Mouse (Mus musculus): ENCODE measurements at regions not wholly inside any gene's neighbourhood (a gene's known extent, or its start where the extent isn't known, plus 50 kb on each side); places are given as distances from the start of the nearest gene placed in this dataset.

DNA sequence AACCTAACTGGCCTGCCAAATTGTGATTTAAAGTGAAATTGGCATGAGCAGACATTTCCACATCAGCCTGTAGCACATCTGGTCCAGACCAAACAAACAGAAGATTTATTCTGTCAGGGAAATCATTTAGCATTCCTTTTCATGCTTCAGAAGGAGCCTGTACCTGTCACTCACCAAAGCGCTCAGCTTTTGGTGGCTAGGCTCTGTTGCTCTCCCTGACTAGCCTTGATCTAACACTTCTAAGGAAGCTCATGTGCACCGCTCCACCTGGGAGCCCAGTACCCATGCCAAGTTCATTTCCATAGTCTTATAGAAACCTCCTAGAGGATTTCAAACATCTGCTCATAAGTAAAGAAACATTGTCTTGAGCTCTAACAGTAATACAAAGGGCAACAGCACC, 253.8 kb upstream of the Tfap2d start:
- DNase-seq (ENCODE audit: low spot score in 2 of 2): no peak

DNA sequence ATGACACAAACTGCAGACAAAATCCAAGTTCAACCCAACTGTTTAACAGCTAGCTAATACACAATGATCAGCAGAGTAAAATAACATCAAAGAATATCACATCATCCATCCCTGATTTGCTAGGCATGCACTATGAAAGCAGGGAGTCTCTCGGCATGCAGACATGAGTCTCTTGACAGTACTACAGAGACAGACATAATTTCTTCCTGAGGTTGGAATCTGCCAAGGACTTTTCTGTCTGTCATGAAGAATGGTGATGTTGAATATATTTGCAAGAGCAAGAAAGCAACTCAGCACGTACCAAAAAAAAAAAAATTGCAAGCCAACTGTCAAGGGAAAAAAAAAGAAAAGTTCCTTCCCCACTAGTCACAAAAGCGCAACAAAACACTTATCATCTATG, 245.4 kb upstream of the Tfap2d start:
- DNase-seq (ENCODE audit: low spot score in 2 of 2): no peak

DNA sequence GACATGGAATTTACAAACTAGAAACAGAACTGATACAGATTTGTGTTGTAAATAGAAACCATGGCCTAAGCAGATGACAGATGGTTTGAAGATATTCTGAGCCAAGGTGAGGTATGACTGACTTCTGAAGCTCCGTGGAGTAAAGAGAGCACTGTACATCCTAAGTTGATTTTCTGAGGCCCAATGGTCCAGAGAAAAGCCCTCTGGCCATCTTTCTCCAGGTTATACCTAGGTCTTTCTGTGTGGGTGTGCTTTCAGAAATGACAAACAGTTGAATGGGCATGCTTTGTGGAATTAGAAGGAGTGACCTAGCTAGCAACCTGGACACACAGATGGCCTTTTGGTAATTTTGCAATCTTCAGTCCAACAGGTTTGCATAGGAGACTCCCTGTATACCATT, 199.6 kb upstream of the Tfap2d start:
- no peak for DNase-seq (ENCODE audit: low spot score in 2 of 2)

DNA sequence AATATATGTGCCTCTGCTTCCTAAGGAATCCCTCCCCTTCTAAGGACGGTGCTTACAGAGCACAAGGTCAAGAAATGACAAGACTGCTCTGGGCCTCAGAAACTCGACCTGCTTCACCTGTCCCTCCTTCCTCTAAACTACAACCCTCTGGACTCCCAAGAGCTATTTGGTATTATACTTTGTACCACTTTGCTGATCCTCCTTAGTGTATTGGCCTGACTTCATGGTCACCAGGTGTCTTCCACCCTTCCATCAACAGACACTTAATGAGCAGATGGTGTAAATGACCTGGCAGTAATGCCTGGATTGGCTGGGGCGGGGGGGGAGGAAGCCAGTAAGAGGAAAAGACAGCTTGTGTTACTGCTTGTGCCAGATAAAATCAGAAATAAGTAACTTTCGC, 199.1 kb upstream of the Tfap2d start:
- DNase-seq (ENCODE audit: low spot score in 2 of 2): no peak

- no peak for DNase-seq (ENCODE audit: low spot score in 2 of 2)
Observed at GRCm38 (mm10) chr1:18911578-18911977, 191.2 kb upstream of the Tfap2d start.

DNA sequence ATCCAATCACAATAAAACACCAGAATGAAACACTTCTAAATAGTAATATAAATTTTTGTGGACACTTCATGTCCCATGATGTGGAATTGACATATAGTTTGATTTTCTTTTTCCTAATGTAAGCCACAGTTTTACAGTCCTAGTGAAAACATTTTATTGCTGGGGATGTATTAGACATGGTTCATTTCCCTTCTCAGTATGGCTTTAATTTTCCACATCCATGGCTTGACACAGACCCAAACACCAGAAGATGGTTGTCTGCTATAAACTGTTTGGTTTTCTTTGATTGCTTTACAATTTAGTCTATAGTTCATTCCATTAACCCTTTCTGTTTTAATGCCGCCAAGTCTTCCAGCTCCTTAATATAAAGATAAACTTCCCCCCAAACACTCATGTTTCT, 146.5 kb upstream of the Tfap2d start:
- DNase-seq (ENCODE audit: low spot score in 2 of 2): no peak

DNA sequence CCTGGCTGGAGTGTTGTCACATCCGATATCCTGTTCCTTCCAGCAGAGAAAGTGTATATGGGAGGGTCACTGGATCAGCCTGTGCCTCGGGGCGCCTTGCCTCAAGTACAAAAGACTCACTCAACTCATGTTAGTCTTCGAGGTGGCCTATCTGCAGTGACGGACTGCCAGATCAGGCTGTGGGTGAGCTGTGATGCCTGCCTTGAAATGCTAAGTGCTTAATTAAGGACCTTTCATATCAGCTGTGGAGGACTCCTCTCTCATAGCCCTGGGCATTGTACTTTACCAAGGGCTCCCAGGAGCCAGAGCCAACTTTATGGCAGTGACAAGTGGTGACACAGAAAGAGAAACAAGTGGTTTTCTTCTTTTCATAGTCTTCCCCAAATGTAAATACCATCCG, 145.8 kb upstream of the Tfap2d start:
- no peak for DNase-seq (ENCODE audit: low spot score in 2 of 2)

- no peak for DNase-seq (ENCODE audit: low spot score in 2 of 2)
Observed at GRCm38 (mm10) chr1:18961464-18961863, 141.4 kb upstream of the Tfap2d start.

DNA sequence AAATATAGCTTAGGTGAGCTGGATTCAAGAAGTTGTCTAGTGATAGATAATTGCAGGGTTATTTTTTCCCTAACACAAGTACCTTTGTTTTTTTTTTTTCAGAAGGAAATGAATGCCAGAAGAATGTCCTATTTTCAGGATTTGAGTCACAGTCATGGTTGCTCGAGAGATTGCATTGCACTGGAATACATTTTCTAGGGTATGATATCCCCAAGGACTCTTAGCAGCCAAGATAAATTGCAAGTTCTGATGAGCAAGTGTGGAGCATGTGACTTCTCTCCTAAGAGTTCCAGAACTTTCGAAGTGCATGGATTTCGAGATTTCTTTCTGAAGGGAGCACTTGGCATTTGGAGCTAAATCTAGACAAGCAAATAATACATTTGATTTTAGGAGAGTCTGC, 140.9 kb upstream of the Tfap2d start:
- DNase-seq (ENCODE audit: low spot score in 2 of 2): no peak

DNA sequence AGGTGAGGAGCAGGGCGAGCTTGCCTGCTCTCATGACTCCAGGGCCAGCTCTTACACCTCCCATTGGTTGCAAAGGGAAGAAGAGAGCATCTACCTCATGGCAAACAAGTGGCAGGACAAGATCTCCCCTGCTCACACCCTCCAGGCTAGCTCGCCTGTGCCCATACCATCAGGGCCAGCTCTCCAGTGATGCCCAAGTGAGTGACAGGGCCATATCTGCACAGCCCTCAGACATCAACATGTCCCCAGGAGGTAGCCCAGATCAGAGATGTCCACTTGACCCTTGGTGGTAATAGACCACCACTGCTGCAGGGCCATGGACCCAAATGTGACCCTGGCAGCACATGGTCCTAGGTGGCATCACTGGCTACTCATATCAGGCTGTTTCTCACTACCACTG, 133.9 kb upstream of the Tfap2d start:
- DNase-seq (ENCODE audit: low spot score in 2 of 2): no peak

DNA sequence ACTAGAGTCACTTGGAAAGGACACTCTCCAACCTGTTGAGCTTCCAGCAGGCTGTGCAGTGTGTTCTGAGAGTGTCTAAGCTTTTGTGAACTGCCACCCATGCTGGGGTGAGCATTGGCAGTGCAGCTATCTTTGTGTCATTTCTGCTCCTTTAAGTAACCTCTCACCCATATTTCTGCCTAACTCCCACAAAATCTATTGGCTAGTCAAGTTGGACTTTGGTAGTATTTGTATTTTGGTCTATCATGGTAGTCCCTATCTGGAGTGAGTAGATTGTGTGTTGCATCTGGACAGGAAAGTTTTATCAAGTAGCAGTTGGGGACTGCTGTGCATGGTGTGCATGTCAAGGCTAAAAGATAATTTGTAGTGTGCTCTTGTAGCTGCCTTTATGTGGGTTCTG, 132.6 kb upstream of the Tfap2d start:
- DNase-seq (ENCODE audit: low spot score in 2 of 2): no peak

DNA sequence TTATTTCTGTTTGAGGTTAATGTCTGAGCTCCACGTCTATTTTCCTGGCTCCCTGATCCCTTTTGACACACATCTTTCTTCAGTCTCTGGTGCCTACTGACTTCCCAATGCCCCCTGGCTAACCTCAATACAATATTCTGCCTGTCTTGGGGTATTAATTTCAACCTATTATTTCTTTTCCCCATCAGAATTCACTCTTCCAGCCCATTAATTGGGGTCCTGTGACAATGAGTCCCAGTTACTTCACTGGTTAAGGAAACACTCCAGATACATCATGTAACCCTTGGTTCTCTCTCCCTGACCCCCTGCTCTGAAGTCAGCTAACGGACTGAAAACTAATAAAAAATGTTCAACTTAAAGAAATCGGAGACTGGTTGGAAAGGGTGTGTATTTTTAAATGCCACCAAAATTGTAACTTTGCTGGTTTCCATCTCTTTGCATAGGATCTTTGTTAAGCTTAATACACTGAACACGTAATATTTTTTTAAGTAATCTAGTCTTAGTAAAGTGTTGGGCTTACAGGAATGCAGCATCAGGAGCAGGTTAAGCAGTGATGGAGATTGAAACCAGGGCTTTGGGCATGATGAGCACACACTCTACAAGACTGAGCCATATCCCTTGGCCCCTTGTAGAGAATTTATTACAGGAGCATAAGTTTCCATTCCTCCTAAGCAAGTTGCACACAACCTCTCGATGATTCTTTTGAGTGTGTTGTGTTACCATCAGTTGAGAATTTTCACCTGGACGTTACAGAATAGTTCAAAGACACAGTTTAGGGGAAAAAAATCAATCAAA, 128.8 kb upstream of the Tfap2d start:
- DNase-seq (ENCODE audit: low spot score in 2 of 2): no peak

DNA sequence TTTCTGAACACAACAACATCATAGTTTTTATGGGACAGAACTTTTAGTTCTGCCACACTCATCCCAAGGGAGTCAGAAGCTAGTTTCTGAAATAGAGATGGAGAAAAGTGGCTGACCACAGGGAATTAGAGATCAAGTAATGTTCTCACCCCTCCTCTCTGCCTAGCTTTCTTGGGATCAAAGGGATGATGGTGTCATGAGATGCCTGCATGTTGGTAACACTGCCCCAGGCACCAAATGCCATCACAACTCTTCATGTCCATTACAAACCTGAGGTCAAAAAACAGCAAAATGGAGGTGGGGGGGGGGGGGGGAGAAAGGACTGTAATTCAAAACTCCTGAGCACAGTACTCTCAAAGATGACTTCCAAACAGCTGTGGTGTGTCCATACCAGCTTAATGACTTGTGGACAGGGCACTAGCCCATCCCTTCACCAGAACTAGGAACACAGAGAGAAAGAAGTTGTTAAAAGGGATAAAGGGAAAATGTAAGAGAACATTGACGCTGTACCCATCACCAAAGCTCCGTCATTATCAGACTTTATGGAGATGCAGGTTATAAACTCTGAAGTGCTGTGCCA, 127.9 kb upstream of the Tfap2d start:
- DNase-seq (ENCODE audit: low spot score in 2 of 2): no peak

- peak in 1 of 2 experiments; percentile 10 for DNase-seq (ENCODE audit: low spot score in 2 of 2)
Observed at GRCm38 (mm10) chr1:18975500-18975899, 127.3 kb upstream of the Tfap2d start.

DNA sequence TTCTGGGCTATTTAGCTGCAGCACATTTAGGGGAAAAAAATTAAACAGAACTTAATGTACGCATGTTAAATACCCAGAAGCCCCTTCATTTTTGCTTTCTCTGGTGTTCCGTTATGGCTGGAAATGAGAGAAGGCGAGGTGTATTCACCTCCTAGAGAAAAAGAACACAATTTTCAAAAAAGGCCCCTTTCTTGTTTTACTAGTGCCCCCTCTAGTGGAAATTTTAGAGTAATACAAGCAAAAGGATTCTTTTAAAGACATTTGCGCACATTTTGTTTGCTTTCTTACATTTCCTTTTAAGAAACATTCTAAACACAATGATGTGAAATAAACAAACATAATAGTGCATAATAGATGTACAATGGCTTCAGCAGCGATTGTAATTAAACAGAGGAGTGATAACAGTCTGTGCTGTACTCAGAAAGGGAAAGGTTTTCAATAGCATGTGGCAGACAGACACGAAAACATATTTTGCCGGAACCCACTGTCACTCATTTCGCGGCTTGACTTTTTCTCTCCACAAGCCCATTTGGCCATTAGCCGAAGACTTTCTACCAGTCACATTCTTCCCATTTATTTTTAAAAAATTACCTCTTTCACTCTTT, 126.0 kb upstream of the Tfap2d start:
- no peak for DNase-seq (ENCODE audit: low spot score in 2 of 2)

- no peak for DNase-seq (ENCODE audit: low spot score in 2 of 2)
Observed at GRCm38 (mm10) chr1:18979141-18979540, 123.7 kb upstream of the Tfap2d start.

GRCm38 (mm10) chr1:19016778-19017177, 86.0 kb upstream of the Tfap2d start:
- DNase-seq (ENCODE audit: low spot score in 2 of 2): no peak

All from layer of hippocampus, adult 8-10 months (tissue).